8 mouse cellular contexts compared by ENCODE assay signal in genomic region chr7:29953086-29953485, GRCm38 (mm10). TPM values are rescaled to one million over a fixed set of nuclear protein-coding genes. Genes with fewer than 3 reads are reported as not detected.
DNase-seq lines count a peak whose midpoint lies in the region; ATAC-seq lines count a peak whose summit lies in the region.

No protein-coding gene starts in this region.

- peak overlapping the region; percentile 69 for H3K4me3 ChIP-seq in kidney, embryonic 16.5 days (ENCODE audit: low read length)
- peak overlapping the region; percentile 67 for H3K4me3 ChIP-seq in hindbrain, embryonic 14.5 days (replicated peaks; ENCODE audit: low read length)
- peak overlapping the region; percentile 78 for H3K4me3 ChIP-seq in midbrain, embryonic 14.5 days (replicated peaks; ENCODE audit: low read depth, low read length)

- H3K4me1 ChIP-seq in kidney, embryonic 16.5 days (ENCODE audit: insufficient read depth, low read length), result peaks cover 8% of the 10 kb centered on the region; the same call in 1 of the 2 replicates
- H3K4me1 ChIP-seq in hindbrain, embryonic 14.5 days (replicated peaks; ENCODE audit: control insufficient read depth, insufficient read depth, low read length), result no peaks in the 10 kb centered on the region
- peaks cover 8% of the 10 kb centered on the region; the same call in 1 of the 2 replicates for H3K4me1 ChIP-seq in midbrain, embryonic 14.5 days (ENCODE audit: control insufficient read depth, insufficient read depth, low read length)

- ATAC-seq in kidney, embryonic 16.5 days (ENCODE audit: low FRiP score, low TSS enrichment), result no peak
- no peak for ATAC-seq in hindbrain, embryonic 14.5 days (ENCODE audit: low FRiP score)
- no peak for ATAC-seq in midbrain, embryonic 14.5 days (ENCODE audit: low FRiP score, low TSS enrichment)

- DNase-seq in kidney, postnatal 10 days, result no peak
- peak; percentile 6 for DNase-seq in c-Kit-positive CD71-positive TER-119-negative erythroid progenitor cells, embryonic 14.5 days (ENCODE audit: low read depth)
- no peak for DNase-seq in hindbrain, embryonic 14.5 days (ENCODE audit: low spot score)
- DNase-seq in midbrain, embryonic 14.5 days, result peak; percentile 27
- DNase-seq in urinary bladder, adult 18-20 months (ENCODE audit: low spot score in 2 of 2), result no peak
- DNase-seq in cerebellum, postnatal 36 days, result no peak
- no peak for DNase-seq in left cerebral cortex, adult 11 months (ENCODE audit: low spot score)

- no peaks in the 10 kb centered on the region for H3K27me3 ChIP-seq in kidney, embryonic 16.5 days (ENCODE audit: insufficient read depth, low read length)
- no peaks in the 10 kb centered on the region for H3K27me3 ChIP-seq in hindbrain, embryonic 14.5 days (ENCODE audit: control insufficient read depth, insufficient read depth, low read length)
- H3K27me3 ChIP-seq in midbrain, embryonic 14.5 days (ENCODE audit: control insufficient read depth, insufficient read depth, low read length), result no peaks in the 10 kb centered on the region

- H3K27ac ChIP-seq in kidney, embryonic 16.5 days (ENCODE audit: low read length), result peak overlapping the region; percentile 96
- peak overlapping the region; percentile 92 for H3K27ac ChIP-seq in hindbrain, embryonic 14.5 days
- H3K27ac ChIP-seq in midbrain, embryonic 14.5 days (replicated peaks; ENCODE audit: low read depth, low read length), result peak overlapping the region; percentile 95

- 40% methylated on average over 10 of the region's 10 CpGs for WGBS in kidney, embryonic 16.5 days
- WGBS in hindbrain, embryonic 14.5 days, result 37% methylated on average over 10 of the region's 10 CpGs
- WGBS in midbrain, embryonic 14.5 days, result 46% methylated on average over 10 of the region's 10 CpGs

- peak overlapping the region; percentile 74 for H3K4me2 ChIP-seq in kidney, embryonic 16.5 days (replicated peaks; ENCODE audit: low read depth, low read length)
- H3K4me2 ChIP-seq in hindbrain, embryonic 14.5 days (replicated peaks), result peak overlapping the region; percentile 60
- peak overlapping the region; percentile 58 for H3K4me2 ChIP-seq in midbrain, embryonic 14.5 days (ENCODE audit: low read length)

- H3K9me3 ChIP-seq in kidney, embryonic 16.5 days (ENCODE audit: low read length), result no peaks in the 10 kb centered on the region
- H3K9me3 ChIP-seq in hindbrain, embryonic 14.5 days (ENCODE audit: control insufficient read depth, low read length), result no peaks in the 10 kb centered on the region
- no peaks in the 10 kb centered on the region for H3K9me3 ChIP-seq in midbrain, embryonic 14.5 days (ENCODE audit: control insufficient read depth, low read length)

- H3K36me3 ChIP-seq in kidney, embryonic 16.5 days (ENCODE audit: insufficient read depth, low read length), result peaks cover 7% of the 10 kb centered on the region
- H3K36me3 ChIP-seq in hindbrain, embryonic 14.5 days (replicated peaks; ENCODE audit: control insufficient read depth, insufficient read depth), result peaks cover 23% of the 10 kb centered on the region
- H3K36me3 ChIP-seq in midbrain, embryonic 14.5 days (ENCODE audit: control insufficient read depth, insufficient read depth, low read length), result peaks cover 23% of the 10 kb centered on the region

- H3K9ac ChIP-seq in kidney, embryonic 16.5 days (replicated peaks; ENCODE audit: low read length), result peak overlapping the region; percentile 83
- peak overlapping the region; percentile 84 for H3K9ac ChIP-seq in hindbrain, embryonic 14.5 days
- H3K9ac ChIP-seq in midbrain, embryonic 14.5 days (replicated peaks; ENCODE audit: low read length), result peak overlapping the region; percentile 95

RNA-seq across cellular contexts. Expression of gene Zfp74, which starts 0.8 kb away (rescaled TPM):
- 11.4 and 14.2 TPM in 2 replicates for polyA plus RNA-seq in kidney, embryonic 16.5 days (2015; fragmentation: Nextera tagmentation; extraction: Ambion mirVana)
- 17.7 and 23.0 TPM in 2 replicates for polyA plus RNA-seq in hindbrain, embryonic 14.5 days (2014; fragmentation: Nextera tagmentation; extraction: Ambion mirVana)
- 16.3 and 22.1 TPM in 2 replicates for polyA plus RNA-seq in midbrain, embryonic 14.5 days (2014; fragmentation: Nextera tagmentation; extraction: Ambion mirVana)

RNA-seq across cellular contexts. Expression of gene Zfp568, which starts 30.7 kb away (rescaled TPM):
- polyA plus RNA-seq in kidney, embryonic 16.5 days (2015; fragmentation: Nextera tagmentation; extraction: Ambion mirVana), result 15.8 and 16.5 TPM in 2 replicates
- 4.3 and 4.5 TPM in 2 replicates for polyA plus RNA-seq in hindbrain, embryonic 14.5 days (2014; fragmentation: Nextera tagmentation; extraction: Ambion mirVana)
- polyA plus RNA-seq in midbrain, embryonic 14.5 days (2014; fragmentation: Nextera tagmentation; extraction: Ambion mirVana), result 3.3 and 5.5 TPM in 2 replicates

RNA-seq across cellular contexts. Expression of gene Zfp383, which starts 45.1 kb away (rescaled TPM):
- polyA plus RNA-seq in kidney, embryonic 16.5 days (2015; fragmentation: Nextera tagmentation; extraction: Ambion mirVana), result 5.3 and 5.7 TPM in 2 replicates
- 7.8 and 8.4 TPM in 2 replicates for polyA plus RNA-seq in hindbrain, embryonic 14.5 days (2014; fragmentation: Nextera tagmentation; extraction: Ambion mirVana)
- 7.0 and 12.3 TPM in 2 replicates for polyA plus RNA-seq in midbrain, embryonic 14.5 days (2014; fragmentation: Nextera tagmentation; extraction: Ambion mirVana)

RNA-seq across cellular contexts. Expression of gene Zfp27, which starts 46.7 kb away (rescaled TPM):
- 12.0 and 12.1 TPM in 2 replicates for polyA plus RNA-seq in kidney, embryonic 16.5 days (2015; fragmentation: Nextera tagmentation; extraction: Ambion mirVana)
- 17.5 and 18.7 TPM in 2 replicates for polyA plus RNA-seq in hindbrain, embryonic 14.5 days (2014; fragmentation: Nextera tagmentation; extraction: Ambion mirVana)
- polyA plus RNA-seq in midbrain, embryonic 14.5 days (2014; fragmentation: Nextera tagmentation; extraction: Ambion mirVana), result 13.8 and 17.5 TPM in 2 replicates

Comparison
In these comparisons a context has a peak if more than half of its experiments do, and no peak if none do; other contexts are left out.
1. DNase-seq: peak in c-Kit-positive CD71-positive TER-119-negative erythroid progenitor cells, embryonic 14.5 days (single experiment) and midbrain, embryonic 14.5 days (single experiment); none in kidney, postnatal 10 days (single experiment), hindbrain, embryonic 14.5 days (single experiment), urinary bladder, adult 18-20 months (0 of 2), cerebellum, postnatal 36 days (0 of 2) and left cerebral cortex, adult 11 months (single experiment).
2. Peak in every context shown above with its lines, with median percentiles within 50 percentile points of each other: H3K27ac ChIP-seq, H3K4me2 ChIP-seq, H3K4me3 ChIP-seq and H3K9ac ChIP-seq.